Mouse (Mus musculus): ENCODE data around the gene 1110017D15Rik.

The 1110017D15Rik gene

DNA sequence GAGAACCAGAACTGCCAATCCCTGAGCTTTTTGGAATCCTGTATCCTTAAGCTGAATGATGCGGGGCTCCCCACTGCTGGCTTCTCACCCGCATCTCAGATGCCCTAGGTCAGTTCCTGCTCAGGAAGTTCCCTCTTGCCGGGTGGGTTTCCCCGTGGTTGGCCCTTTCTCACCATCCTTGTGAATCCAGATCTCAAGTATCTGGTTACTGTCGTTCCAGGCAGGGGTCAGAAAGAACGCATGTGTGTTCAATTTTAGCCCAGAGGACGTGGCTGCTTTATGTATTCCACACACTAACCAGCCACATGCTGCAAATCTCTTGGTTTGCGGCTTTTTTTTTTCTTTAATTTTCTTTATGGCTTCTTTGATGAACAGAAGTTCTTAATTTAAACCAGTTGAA lies 3.4 kb downstream of the 1110017D15Rik start:
- no peak for DNase-seq (ENCODE audit: extremely low read depth, low read depth, low spot score)

DNA sequence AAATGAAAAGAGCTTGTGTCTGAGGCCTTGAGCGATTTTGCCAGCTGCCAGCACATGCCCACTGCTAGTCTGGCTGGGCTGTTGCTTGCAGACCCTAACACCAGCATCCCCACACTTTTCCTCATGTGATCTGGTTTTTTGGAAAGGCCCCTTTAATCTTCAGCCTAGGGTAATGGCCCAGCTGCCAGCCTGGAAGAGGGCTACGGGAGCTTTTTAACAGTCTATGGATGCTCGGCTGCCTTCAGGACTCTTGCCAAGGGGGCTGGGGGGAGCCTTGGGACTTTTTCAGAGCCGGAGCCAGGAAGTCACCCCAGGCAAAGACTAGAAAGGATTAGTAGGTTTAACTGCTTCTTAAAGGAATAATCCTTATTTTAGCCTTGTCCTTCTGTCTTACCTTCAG lies 3.8 kb downstream of the 1110017D15Rik start:
- no peak for DNase-seq (ENCODE audit: extremely low read depth, low read depth, low spot score)

DNA sequence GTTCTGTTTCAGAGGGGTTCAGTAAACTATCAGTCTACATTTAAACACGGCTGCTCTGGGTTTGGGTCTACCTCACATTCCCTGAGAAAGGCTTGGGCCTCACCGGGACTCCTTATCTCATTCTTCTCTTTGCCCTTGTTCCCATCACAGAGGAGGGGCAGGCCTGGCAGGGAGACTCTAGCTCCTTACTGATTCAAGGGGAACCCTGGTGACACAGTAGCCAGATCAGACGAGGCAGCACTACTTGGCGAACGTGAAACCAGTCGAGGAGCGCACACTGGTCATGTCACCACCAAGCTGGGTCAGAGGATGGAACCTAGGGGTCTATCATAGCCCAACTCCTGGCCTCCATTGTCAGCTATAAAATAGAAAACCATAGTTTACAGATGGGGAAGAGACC lies 9.1 kb downstream of the 1110017D15Rik start:
- no peak for DNase-seq (ENCODE audit: extremely low read depth, low read depth, low spot score)

- no peak for DNase-seq (ENCODE audit: extremely low read depth, low read depth, low spot score)
These were observed 9.7 kb downstream of the 1110017D15Rik start for GRCm38 (mm10) chr4:41507326-41507924.

- DNase-seq (ENCODE audit: extremely low read depth, low read depth, low spot score) = no peak
These were observed 10.2 kb downstream of the 1110017D15Rik start for GRCm38 (mm10) chr4:41506906-41507305.

DNA sequence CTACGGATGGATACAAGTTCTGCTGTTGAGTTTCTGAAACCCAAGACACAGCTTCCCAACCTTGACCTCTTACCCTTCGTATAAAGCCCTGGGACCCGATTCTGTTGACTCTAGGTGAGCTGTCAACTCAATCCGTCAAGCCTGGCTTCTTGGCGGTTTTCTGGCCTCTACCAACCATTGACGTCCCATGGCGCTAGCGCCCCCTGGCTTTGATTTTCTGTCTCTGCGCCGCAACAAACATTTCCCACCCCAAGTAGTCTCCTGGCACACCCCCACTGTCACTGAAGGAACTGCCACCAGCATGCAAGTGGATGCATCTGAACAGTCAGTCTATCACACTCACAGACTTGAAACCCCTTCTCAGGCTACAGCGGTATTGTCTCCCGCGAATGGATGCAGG lies 11.0 kb downstream of the 1110017D15Rik start:
- no peak for DNase-seq (ENCODE audit: extremely low read depth, low read depth, low spot score)

DNA sequence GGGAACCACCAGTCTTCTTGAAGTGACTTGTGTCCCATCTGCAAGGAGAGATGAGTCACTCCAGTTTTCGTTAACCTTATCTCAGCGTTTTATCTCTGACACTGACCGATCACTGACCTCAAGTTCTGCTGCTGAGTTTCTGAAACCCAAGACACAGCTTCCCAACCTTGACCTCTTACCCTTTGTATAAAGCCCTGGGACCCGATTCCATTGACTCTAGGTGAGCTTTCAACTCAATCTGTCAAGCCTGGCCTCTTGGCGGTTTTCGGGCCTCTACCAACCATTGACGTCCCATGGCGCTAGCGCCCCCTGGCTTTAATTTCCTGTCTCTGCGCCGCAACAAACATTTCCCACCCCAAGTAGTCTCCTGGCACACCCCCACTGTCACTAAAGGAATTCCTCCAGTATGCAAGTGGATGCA lies 12.0 kb downstream of the 1110017D15Rik start:
- no peak for DNase-seq (ENCODE audit: extremely low read depth, low read depth, low spot score)

- DNase-seq (ENCODE audit: extremely low read depth, low read depth, low spot score) = no peak
These were observed 12.8 kb downstream of the 1110017D15Rik start for GRCm38 (mm10) chr4:41504325-41504724.

- DNase-seq (ENCODE audit: extremely low read depth, low read depth, low spot score) = no peak
These were observed 14.1 kb downstream of the 1110017D15Rik start, which contains the start of gene AI464131 for GRCm38 (mm10) chr4:41502986-41503412. AI464131 (minus strand) TSS chr4:41503076.

DNA sequence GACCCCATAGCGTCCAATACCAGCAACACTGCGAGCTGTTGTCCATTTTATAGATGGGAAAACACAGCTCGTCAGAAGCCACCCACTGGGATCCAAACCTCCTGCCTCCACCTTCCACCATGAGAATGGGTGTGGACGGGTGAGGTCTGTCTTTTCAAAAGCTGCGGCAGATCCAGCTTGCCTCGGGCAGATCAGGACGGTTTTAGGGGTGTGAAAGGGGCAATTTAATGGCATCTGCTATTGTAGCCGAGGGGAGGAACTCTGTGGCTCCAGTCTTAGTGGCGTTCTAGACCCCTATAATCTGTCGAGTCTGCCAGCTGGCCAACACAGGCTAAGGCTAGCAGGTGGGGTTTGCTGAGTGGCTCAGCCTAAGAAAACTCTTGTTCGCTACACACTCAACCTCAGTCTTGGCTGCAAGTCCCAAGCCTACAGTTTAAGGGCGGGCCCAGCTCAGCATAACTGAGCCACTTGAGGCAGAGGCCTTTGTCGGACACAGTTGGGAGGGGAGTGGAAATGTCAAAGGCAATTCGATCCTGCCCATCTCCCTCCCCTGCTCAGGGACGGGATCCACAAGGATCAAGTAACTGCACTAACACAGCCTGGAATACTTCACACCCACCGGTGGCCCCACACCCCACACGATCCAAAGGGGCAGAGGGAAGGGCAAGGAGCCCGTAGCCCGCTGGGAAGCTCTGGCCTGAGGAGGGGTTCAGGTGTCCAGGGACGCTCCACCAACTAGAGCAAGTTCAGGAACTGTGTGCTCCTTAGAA lies 14.8 kb downstream of the 1110017D15Rik start:
- DNase-seq (ENCODE audit: extremely low read depth, low read depth, low spot score) = no peak

GRCm38 (mm10) chr4:41500787-41501186 lies 16.3 kb downstream of the 1110017D15Rik start:
- DNase-seq (ENCODE audit: extremely low read depth, low read depth, low spot score) = peak; percentile 62

DNA sequence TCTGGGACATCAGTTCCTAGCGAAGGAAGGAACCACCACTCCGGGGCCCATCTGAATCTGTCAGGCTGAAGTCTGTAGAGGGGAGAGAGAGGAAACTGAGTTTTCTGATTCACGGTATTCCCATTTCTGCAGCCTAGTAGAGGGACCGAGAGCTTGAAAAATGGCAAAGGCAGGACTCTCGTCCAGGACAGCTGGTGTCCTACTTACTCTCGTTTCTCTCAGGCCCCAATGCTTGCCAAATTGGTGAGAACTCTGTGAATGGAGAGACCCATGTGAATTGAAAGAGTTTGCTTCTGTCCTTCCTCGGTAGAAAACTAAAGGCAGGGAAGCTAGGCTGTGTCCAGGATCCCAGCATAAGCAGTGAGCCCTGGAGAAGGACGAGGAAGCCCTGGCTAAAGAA lies 17.5 kb downstream of the 1110017D15Rik start:
- DNase-seq (ENCODE audit: extremely low read depth, low read depth, low spot score) = no peak

DNA sequence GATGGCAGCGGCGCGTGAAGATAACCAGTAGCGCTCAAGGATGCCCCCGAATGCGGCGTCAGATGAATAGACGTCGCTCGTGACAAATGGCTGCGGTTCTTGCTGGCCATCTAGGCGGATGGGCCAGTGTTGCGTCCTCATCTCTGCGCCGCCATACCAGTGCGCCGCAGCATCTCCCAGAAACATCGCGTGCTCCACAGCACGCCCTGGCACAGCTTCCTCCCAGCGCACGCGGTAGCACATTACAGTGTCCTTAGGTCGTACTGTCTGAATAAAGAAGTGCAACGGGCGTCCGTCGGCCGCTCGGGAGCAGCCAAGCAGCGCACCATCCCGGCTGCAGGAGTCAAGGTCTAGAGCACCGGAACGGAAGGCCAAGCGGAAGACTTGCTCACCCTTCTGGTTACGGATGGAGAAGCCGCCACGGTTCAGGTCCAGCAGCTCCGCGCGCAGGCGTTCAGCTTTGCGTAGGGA lies 18.2 kb downstream of the 1110017D15Rik start:
- no peak for DNase-seq (ENCODE audit: extremely low read depth, low read depth, low spot score)

DNA sequence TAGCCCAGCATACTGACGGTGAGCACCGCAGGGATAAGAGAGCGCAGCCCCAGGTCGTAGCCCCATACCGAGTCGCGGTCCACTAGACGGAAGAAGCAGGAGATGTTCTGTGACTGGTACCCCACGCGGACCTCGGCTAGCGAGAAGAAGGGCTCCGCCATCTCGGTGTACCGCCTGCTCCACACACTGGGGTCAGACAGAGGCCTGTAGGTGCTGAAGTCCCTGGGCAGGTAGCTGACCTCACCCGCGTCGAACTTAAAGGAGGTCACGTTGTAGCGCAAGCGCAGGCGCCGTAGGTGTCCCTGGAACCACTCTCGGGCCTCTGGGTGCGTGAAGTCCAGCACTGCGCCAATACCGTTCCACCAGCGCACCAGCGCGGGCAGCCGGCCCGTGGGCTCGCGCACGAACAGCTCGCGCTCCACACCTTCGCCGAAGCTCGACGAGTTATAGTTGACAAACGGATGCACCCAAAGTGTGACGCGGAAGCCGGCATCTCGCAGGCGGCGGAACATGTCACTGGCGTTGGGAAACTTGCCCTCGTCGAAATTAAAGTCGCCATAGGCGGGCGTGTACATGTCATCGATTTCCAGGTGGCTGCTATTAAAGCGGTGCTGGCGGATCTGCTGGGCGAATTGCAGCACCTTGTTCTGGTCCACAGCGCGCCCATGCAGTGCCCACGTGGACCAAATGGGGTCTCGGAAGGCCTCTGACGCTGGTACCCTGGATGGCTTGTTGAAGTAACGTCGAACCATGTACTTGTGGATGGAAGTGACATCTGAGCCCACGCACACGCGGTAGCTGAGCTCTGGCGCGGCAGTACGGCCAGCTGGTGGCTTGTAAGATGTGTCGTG lies 18.9 kb downstream of the 1110017D15Rik start:
- DNase-seq (ENCODE audit: extremely low read depth, low read depth, low spot score) = no peak

DNA sequence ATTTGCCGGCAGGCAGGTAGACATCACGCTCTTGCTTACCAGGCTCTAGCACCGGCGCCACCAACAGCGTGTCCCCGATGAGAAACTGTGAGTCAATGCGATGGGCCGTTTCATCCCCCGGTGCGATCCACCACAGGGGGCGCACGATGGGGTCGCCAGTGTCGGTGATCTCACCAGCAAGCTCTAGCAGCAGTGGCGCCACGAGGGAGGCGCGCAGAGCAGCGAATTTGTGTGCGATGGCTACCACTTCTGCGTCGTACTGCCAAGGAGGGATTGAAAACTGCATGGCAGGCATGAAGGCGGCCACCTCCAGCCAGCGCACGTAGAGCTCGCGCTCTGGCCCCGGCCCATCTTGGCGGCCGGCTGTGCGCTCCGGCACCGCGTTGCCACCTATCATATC lies 19.6 kb downstream of the 1110017D15Rik start:
- DNase-seq (ENCODE audit: extremely low read depth, low read depth, low spot score) = no peak

GRCm38 (mm10) chr4:41497046-41497445 lies 20.1 kb downstream of the 1110017D15Rik start:
- no peak for DNase-seq (ENCODE audit: extremely low read depth, low read depth, low spot score)

- DNase-seq (ENCODE audit: extremely low read depth, low read depth, low spot score) = peak; percentile 86
These were observed 21.3 kb downstream of the 1110017D15Rik start for GRCm38 (mm10) chr4:41495850-41496249.

DNA sequence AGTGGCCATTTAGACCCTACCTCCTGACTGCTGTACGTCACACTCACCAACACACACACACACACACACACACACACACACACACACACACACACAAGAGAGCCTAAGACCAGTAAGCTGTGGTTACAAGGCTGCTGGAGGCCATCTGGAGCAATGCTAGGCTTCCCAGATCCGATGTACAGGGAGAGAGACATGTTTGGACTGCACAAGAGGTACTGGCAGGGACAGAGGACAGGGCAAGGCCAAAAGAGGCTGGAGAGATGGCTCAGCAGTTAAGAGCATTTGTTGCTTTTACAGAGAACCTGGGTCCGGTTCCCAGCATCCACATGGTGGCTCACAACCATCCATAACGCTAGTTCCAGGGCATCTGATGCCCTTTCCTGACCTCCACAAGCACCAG lies 22.1 kb downstream of the 1110017D15Rik start:
- peak; percentile 87 for DNase-seq (ENCODE audit: extremely low read depth, low read depth, low spot score)

DNA sequence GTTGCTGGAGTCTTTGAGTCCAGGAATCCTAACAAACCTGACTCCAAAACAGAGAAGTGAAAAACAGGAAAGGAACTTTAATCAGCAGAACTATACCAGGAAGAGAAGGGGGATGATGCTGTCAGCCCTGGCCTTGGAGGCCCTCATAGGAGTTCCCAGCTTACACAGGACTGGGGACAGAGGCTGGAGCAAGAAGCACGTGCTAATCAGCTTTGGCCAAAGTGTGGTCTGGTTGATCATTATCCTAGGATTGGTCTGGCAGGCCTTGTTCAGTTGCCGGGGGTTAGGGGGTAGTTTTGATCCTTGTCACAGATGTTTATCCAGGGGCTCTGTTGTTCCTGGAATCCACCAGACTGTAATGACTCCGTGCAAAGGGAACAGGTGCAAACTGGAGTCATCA lies 22.8 kb downstream of the 1110017D15Rik start:
- DNase-seq (ENCODE audit: extremely low read depth, low read depth, low spot score) = no peak

GRCm38 (mm10) chr4:41493464-41494116 lies 23.5 kb downstream of the 1110017D15Rik start:
- peak; percentile 46 for DNase-seq (ENCODE audit: extremely low read depth, low read depth, low spot score)

DNA sequence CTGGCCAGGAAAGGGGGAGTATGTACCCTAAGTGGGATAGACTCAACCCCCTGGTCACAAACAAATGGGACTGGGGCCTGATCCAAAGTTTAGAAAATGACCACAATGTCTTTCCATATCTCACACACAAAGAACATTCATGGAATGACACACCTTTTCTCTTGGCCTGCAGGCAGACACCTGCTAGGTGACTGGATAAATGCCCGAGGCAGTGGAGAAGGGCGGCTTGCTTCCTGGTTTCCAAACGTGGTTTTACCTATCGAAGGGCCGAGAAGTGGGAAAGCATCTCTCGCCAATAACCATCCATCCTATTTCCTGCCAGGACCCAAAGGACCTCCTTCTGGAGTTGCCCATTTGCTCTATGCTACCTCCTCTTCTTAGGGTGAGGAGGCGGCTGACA lies 24.2 kb downstream of the 1110017D15Rik start:
- DNase-seq (ENCODE audit: extremely low read depth, low read depth, low spot score) = no peak
